Mouse (Mus musculus): ENCODE data around the gene Olfr391-ps.

Gene Olfr391-ps

GRCm38 (mm10) chr11:73802952-73803351 lies at the start of gene Olfr391-ps:
Olfr391-ps (minus strand) TSS chr11:73803052.
- no peak for DNase-seq

- DNase-seq, result no peak
These were observed 48.5 kb upstream of the Olfr391-ps start, which contains the start of gene Olfr393 for GRCm38 (mm10) chr11:73851354-73851753. Olfr393 (minus strand) TSS chr11:73851454.

GRCm38 (mm10) chr11:73816949-73817348 lies 14.1 kb upstream of the Olfr391-ps start, which contains the start of gene Olfr392:
Olfr392 (minus strand) TSS chr11:73817049.
- DNase-seq, result no peak

GRCm38 (mm10) chr11:73782664-73783063 lies 20.2 kb downstream of the Olfr391-ps start, which contains the start of gene Olfr390:
Olfr390 (plus strand) TSS chr11:73782964.
- no peak for DNase-seq

GRCm38 (mm10) chr11:73780613-73781012 lies 22.2 kb downstream of the Olfr391-ps start, which contains the start of gene Olfr389:
Olfr389 (minus strand) TSS chr11:73780713.
- DNase-seq, result no peak

- DNase-seq, result no peak
These were observed 43.7 kb downstream of the Olfr391-ps start for GRCm38 (mm10) chr11:73759115-73759514.
